ENCODE assay signal across 16 mouse cellular contexts in the genomic region with DNA sequence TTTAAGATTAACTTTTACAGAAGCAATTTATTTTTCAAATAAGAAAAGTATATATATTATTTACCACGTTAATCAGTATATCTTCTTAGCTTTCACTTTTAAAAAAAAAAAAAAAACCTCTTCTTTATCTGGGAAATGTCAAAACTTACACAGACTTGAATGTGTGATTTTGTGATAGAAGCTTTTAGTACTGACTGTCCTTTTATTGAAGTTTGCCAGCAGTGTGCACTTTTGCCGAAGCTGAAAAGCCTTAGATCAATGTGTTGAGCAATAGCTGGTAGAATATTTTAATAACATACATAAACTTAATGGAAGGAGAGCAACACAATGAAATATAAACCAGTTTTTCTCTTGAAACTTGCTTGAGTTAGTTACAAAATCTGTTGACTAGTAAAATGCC.
"Had no signal": no experiment of that assay in that cellular context is flagged by ENCODE, and none has a peak within 500 bp of the region (broad histone marks: within the 10 kb centered on the region; RNA-seq: fewer than 3 reads in every experiment).

No protein-coding gene starts in this region.

- H3K36me3 ChIP-seq: neural tube, embryonic 13.5 days; neural tube, embryonic 15.5 days; stomach, embryonic 15.5 days had no signal

- DNase-seq: retina, postnatal 1 day; right cerebral cortex, adult 18-20 months; right cerebral cortex, postnatal 14 days; right cerebral cortex, postnatal 25 days; right cerebral cortex, postnatal 4 days; spleen, adult 18-20 months; thymus, adult 18-20 months; thymus, adult 2 months; thymus, postnatal 14 days; thymus, postnatal 25 days; thymus, postnatal 36 days; thymus, postnatal 4 days had no signal

- H3K27ac ChIP-seq: neural tube, embryonic 13.5 days; neural tube, embryonic 15.5 days; stomach, embryonic 15.5 days; stomach, postnatal 0 days had no signal

- H3K9ac ChIP-seq: neural tube, embryonic 13.5 days; neural tube, embryonic 15.5 days; stomach, embryonic 15.5 days had no signal

- H3K27me3 ChIP-seq: neural tube, embryonic 13.5 days; neural tube, embryonic 15.5 days; stomach, embryonic 15.5 days had no signal

- H3K4me2 ChIP-seq: neural tube, embryonic 13.5 days; neural tube, embryonic 15.5 days; stomach, embryonic 15.5 days had no signal

- H3K4me3 ChIP-seq: neural tube, embryonic 13.5 days; neural tube, embryonic 15.5 days; stomach, embryonic 15.5 days had no signal

- H3K9me3 ChIP-seq: neural tube, embryonic 13.5 days; neural tube, embryonic 15.5 days; stomach, embryonic 15.5 days had no signal
